Mouse (Mus musculus) adrenal gland, adult 8-10 months (tissue): Measurements from ENCODE around the gene Ttbk1. TPM values are rescaled to one million over a fixed set of nuclear protein-coding genes. Genes with fewer than 3 reads are reported as not detected.

Source experiments
- DNase-seq: peaks from one replicate; pipeline ENCODE4 v3.0.0; 2022
- total RNA-seq, 4 experiments: library from RNA; stranded (reverse); gene quantifications; 2 replicates each; pipeline ENCODE4 v1.2.4; 2022

The Ttbk1 gene
- total RNA-seq, 4 experiments from 2014 or later = 0.98 to 1.4 (median 1.2) TPM

DNA sequence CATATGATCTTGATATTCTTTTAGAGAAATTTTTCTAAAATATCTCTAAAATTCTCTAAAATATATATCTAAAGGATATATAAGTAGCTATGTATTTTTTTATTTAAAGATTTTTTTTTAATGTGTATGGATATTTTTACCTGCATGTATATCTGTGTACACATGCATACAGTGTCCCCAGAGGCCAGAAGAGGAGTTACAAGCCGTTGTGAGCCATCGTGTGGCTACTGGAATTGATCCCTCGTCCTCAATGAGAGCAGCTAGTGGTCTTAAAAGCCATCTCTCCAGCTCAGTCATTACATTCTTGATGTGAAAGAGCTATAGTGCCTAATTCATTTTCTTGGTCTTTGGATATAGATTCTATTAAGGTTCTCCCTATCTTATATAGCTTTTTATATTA, 79.0 kb downstream of the Ttbk1 start:
- DNase-seq = no peak

- no peak for DNase-seq
Observed at GRCm38 (mm10) chr17:46394631-46395030, 92.8 kb downstream of the Ttbk1 start.

- DNase-seq = no peak
Observed at GRCm38 (mm10) chr17:46393012-46393411, 94.5 kb downstream of the Ttbk1 start.

Other genes with a start within 250 kb of the Ttbk1 start
- 100 to 1,000 TPM in 2 of 4 experiments, 10 to 100 TPM in 2; 83.8 to 116 (median 104) TPM for gene Polr1c, start 239.6 kb downstream of the Ttbk1 start, total RNA-seq
- gene Yipf3, start 239.6 kb downstream of the Ttbk1 start, total RNA-seq = 100 to 1,000 TPM; 157 to 205 (median 185) TPM
- 1 to 10 TPM; 4.1 to 7.5 (median 6.0) TPM for gene Lrrc73, start 234.1 kb downstream of the Ttbk1 start, total RNA-seq
- gene Tjap1, start 204.6 kb downstream of the Ttbk1 start, total RNA-seq = 10 to 100 TPM; 49.3 to 72.6 (median 54.6) TPM
- gene Dlk2, start 190.3 kb downstream of the Ttbk1 start, total RNA-seq = under 1 TPM in 3 of 4 experiments, not detected in 1; 0.25 to 0.56 (median 0.38) TPM
- gene Abcc10, start 159.3 kb downstream of the Ttbk1 start, total RNA-seq = 10 to 100 TPM in 2 of 4 experiments, 1 to 10 TPM in 2; 6.9 to 17.3 (median 11.9) TPM
- gene Zfp318, start 103.9 kb downstream of the Ttbk1 start, total RNA-seq = 10 to 100 TPM; 21.0 to 35.6 (median 27.4) TPM
- 1 to 10 TPM in 3 of 4 experiments, under 1 TPM in 1; 0.58 to 3.1 (median 2.2) TPM for gene Crip3, start 58.7 kb downstream of the Ttbk1 start, total RNA-seq
- not detected for gene Slc22a7, start 49.2 kb downstream of the Ttbk1 start, total RNA-seq
- 1 to 10 TPM; 4.5 to 6.9 (median 6.4) TPM for gene Dnph1, start 9.0 kb upstream of the Ttbk1 start, total RNA-seq
- 10 to 100 TPM; 31.6 to 48.8 (median 37.7) TPM for gene Cul9, start 58.7 kb upstream of the Ttbk1 start, total RNA-seq
- 10 to 100 TPM; 34.0 to 42.0 (median 37.2) TPM for gene Srf, start 68.5 kb upstream of the Ttbk1 start, total RNA-seq
- gene Ptk7, start 141.8 kb upstream of the Ttbk1 start, total RNA-seq = 10 to 100 TPM in 2 of 4 experiments, 1 to 10 TPM in 2; 8.7 to 11.2 (median 9.9) TPM
- 10 to 100 TPM; 42.3 to 59.8 (median 53.2) TPM for gene Klc4, start 158.3 kb upstream of the Ttbk1 start, total RNA-seq
- 100 to 1,000 TPM in 2 of 4 experiments, 10 to 100 TPM in 2; 91.8 to 122 (median 104) TPM for gene Mrpl2, start 158.6 kb upstream of the Ttbk1 start, total RNA-seq
- gene Cul7, start 162.7 kb upstream of the Ttbk1 start, total RNA-seq = 10 to 100 TPM; 42.0 to 53.5 (median 47.2) TPM
- gene Rrp36, start 186.7 kb upstream of the Ttbk1 start, total RNA-seq = 10 to 100 TPM; 24.9 to 31.8 (median 30.6) TPM
- 100 to 1,000 TPM in 1 of 4 experiments, 10 to 100 TPM in 3; 91.9 to 104 (median 95.0) TPM for gene Mea1, start 191.1 kb upstream of the Ttbk1 start, total RNA-seq
- gene Klhdc3, start 193.2 kb upstream of the Ttbk1 start, total RNA-seq = 10 to 100 TPM; 59.1 to 74.3 (median 65.2) TPM
- gene Ppp2r5d, start 217.4 kb upstream of the Ttbk1 start, total RNA-seq = 10 to 100 TPM; 41.0 to 47.5 (median 42.6) TPM
- 10 to 100 TPM; 56.2 to 74.2 (median 61.8) TPM for gene Pex6, start 223.8 kb upstream of the Ttbk1 start, total RNA-seq
- gene Gnmt, start 241.5 kb upstream of the Ttbk1 start, total RNA-seq = 1 to 10 TPM; 1.2 to 1.8 (median 1.6) TPM